Mouse (Mus musculus) T-helper 2 cell (primary cell): ENCODE data around the gene Arhgdig.
"Not testable (repeated sequence)": the region's sequence is repeated elsewhere in the genome, so short reads cannot be mapped to it uniquely, and the experiment has no call there.

Source experiments
- in situ Hi-C: fragments of 300-600 bp; cut with MboI, MseI; formaldehyde crosslinking; loops from one replicate; pipeline ENCODE4 v1.15.1; 2025; ENCODE audit warnings: high pct_unique_total_duplicates

Gene Arhgdig

GRCm38 (mm10) chr17:26206392-26206791 lies 1.2 kb downstream of the Arhgdig start:
- in situ Hi-C loops: no loop called here

GRCm38 (mm10) chr17:26204766-26205165 lies 2.8 kb downstream of the Arhgdig start:
- in situ Hi-C loops: no loop called here

GRCm38 (mm10) chr17:26203321-26203811 lies 4.2 kb downstream of the Arhgdig start:
- in situ Hi-C loops: no loop called here

GRCm38 (mm10) chr17:26202737-26203136 lies 4.8 kb downstream of the Arhgdig start, which contains the start of gene Rgs11:
Gene Rgs11, plus strand, starts transcription at chr17:26202951.
- in situ Hi-C loops: no loop called here

GRCm38 (mm10) chr17:26201998-26202397 lies 5.6 kb downstream of the Arhgdig start:
- in situ Hi-C loops: no loop called here

GRCm38 (mm10) chr17:26200831-26201705 lies 6.5 kb downstream of the Arhgdig start:
- in situ Hi-C loops: no loop called here

- in situ Hi-C loops: no loop called here
Measured at GRCm38 (mm10) chr17:26198892-26199291, 8.7 kb downstream of the Arhgdig start, which contains the start of gene Pdia2. Gene Pdia2, minus strand, starts transcription at chr17:26199087.

- in situ Hi-C loops: no loop called here
Measured at GRCm38 (mm10) chr17:26192481-26193190, 14.9 kb downstream of the Arhgdig start.

- in situ Hi-C loops: not testable (repeated sequence)
Measured at GRCm38 (mm10) chr17:26191486-26191885, 16.1 kb downstream of the Arhgdig start.

GRCm38 (mm10) chr17:26188091-26188805 lies 19.3 kb downstream of the Arhgdig start:
- in situ Hi-C loops: no loop called here

GRCm38 (mm10) chr17:26187592-26187991 lies 20.0 kb downstream of the Arhgdig start:
- in situ Hi-C loops: no loop called here

GRCm38 (mm10) chr17:26181179-26181578 lies 26.4 kb downstream of the Arhgdig start:
- in situ Hi-C loops: no loop called here

GRCm38 (mm10) chr17:26178611-26179010 lies 29.0 kb downstream of the Arhgdig start:
- in situ Hi-C loops: no loop called here

- in situ Hi-C loops: not testable (repeated sequence)
Measured at GRCm38 (mm10) chr17:26175248-26175647, 32.3 kb downstream of the Arhgdig start.

GRCm38 (mm10) chr17:26168039-26168438 lies 39.5 kb downstream of the Arhgdig start:
- in situ Hi-C loops: no loop called here

- in situ Hi-C loops: no loop called here
Measured at GRCm38 (mm10) chr17:26162736-26163135, 44.9 kb downstream of the Arhgdig start.

- in situ Hi-C loops: no loop called here
Measured at GRCm38 (mm10) chr17:26151886-26152630, 55.5 kb downstream of the Arhgdig start.
